Mouse (Mus musculus) lung, adult 2 months (tissue): ENCODE results near the gene Nars2. TPM values are rescaled to one million over a fixed set of nuclear protein-coding genes. Genes with fewer than 3 reads are reported as not detected.

ENCODE experiments used
- DNase-seq: peaks from one replicate; pipeline ENCODE4 v3.0.0; 2022
- H3K4me1 ChIP-seq: fragments of 200-500 bp; 2 replicates; pipeline ENCODE4 v1.6.1; 2011; ENCODE audit warnings: low read length; ENCODE audit not compliant: control insufficient read depth, insufficient read depth
- H3K4me3 ChIP-seq: fragments of 200-500 bp; replicated peaks from 2 replicates; pipeline ENCODE3; 2011; ENCODE audit warnings: low read depth, mild to moderate bottlenecking, control low read depth, low read length; ENCODE audit errors: extremely low read depth
- CTCF ChIP-seq: fragments of 200-500 bp; IDR thresholded peaks from 2 replicates; pipeline ENCODE4 v1.5.1; 2011; ENCODE audit warnings: mild to moderate bottlenecking, low read length, control low read depth; ENCODE audit not compliant: insufficient read depth
- POLR2A ChIP-seq: fragments of 200-500 bp; IDR thresholded peaks from 2 replicates; pipeline ENCODE4 v1.6.1; 2011; ENCODE audit warnings: low read depth, mild to moderate bottlenecking, control low read depth, low read length, borderline replicate concordance; ENCODE audit errors: extremely low read depth
- WGBS: fragments of 180-500 bp; shearing (Covaris S2); methylation state at CpG from one replicate; pipeline ENCODE4 v1.1.7; 2018; 5-methylcytosine and 5-hydroxymethylcytosine counted together
- polyA plus RNA-seq: library from polyadenylated mRNA; depleted of rRNA; stranded (reverse); fragments of >200 nt; gene quantifications from 2 replicates; pipeline ENCODE4 v1.2.3, GENCODE M21; 2012; rRNA removed

The Nars2 gene
- polyA plus RNA-seq = 1.5 and 2.2 TPM in 2 replicates

- under 1% methylated on average over 62 of the region's 62 CpGs for WGBS
- peaks cover 2% of the 10 kb centered on the region; the same call in 1 of the 2 replicates for H3K4me1 ChIP-seq
- peak; percentile 89 for DNase-seq
- TF ChIP-seq CTCF (no peak), POLR2A (peak; percentile 97; the same call in 1 of the 2 replicates)
- H3K4me3 ChIP-seq = peak within 1 kb of the TSS; percentile 74
Measured at GRCm38 (mm10) chr7:96951281-96952051, at the start of gene Nars2. TSS of gene Nars2 (plus strand) at chr7:96951505.

GRCm38 (mm10) chr7:96902183-96902582, 49.1 kb upstream of the Nars2 start:
- TF ChIP-seq POLR2A (no peak), CTCF (no peak)
- DNase-seq = no peak
- Histone ChIP-seq H3K4me1 (no peaks in the 10 kb centered on the region), H3K4me3 (no peak overlapping the region)
- 24% methylated on average over 5 of the region's 5 CpGs for WGBS

- H3K4me1 ChIP-seq = no peaks in the 10 kb centered on the region
- 87% methylated on average over 17 of the region's 17 CpGs for WGBS
- DNase-seq = no peak
- H3K4me3 ChIP-seq = no peak overlapping the region
- no peak for TF ChIP-seq POLR2A
Measured at GRCm38 (mm10) chr7:96903088-96903985, 48.0 kb upstream of the Nars2 start.

- Histone ChIP-seq H3K4me3 (no peak overlapping the region), H3K4me1 (no peaks in the 10 kb centered on the region)
- TF ChIP-seq POLR2A (no peak), CTCF (no peak)
- 60% methylated on average over 3 of the region's 3 CpGs for WGBS
- DNase-seq = no peak
Measured at GRCm38 (mm10) chr7:96904442-96904841, 46.9 kb upstream of the Nars2 start.

GRCm38 (mm10) chr7:96904936-96905335, 46.4 kb upstream of the Nars2 start:
- 69% methylated on average over 1 of the region's 1 CpGs for WGBS
- no peak overlapping the region for H3K4me3 ChIP-seq
- H3K4me1 ChIP-seq = no peaks in the 10 kb centered on the region
- DNase-seq = no peak
- TF ChIP-seq CTCF = no peak
- no peak for TF ChIP-seq POLR2A

- DNase-seq = no peak
- no peak overlapping the region for H3K4me3 ChIP-seq
- 94% methylated on average over 3 of the region's 3 CpGs for WGBS
- TF ChIP-seq CTCF (no peak), POLR2A (no peak)
- no peaks in the 10 kb centered on the region for H3K4me1 ChIP-seq
Measured at GRCm38 (mm10) chr7:96905422-96905821, 45.9 kb upstream of the Nars2 start.

GRCm38 (mm10) chr7:96906216-96906615, 45.1 kb upstream of the Nars2 start:
- WGBS = 94% methylated on average over 20 of the region's 20 CpGs
- H3K4me1 ChIP-seq = no peaks in the 10 kb centered on the region
- no peak for DNase-seq
- TF ChIP-seq CTCF (no peak), POLR2A (no peak)
- H3K4me3 ChIP-seq = no peak overlapping the region

GRCm38 (mm10) chr7:96907971-96908680, 43.2 kb upstream of the Nars2 start:
- DNase-seq = no peak
- WGBS = 73% methylated on average over 16 of the region's 16 CpGs
- no peaks in the 10 kb centered on the region for H3K4me1 ChIP-seq
- H3K4me3 ChIP-seq = no peak overlapping the region
- TF ChIP-seq CTCF = no peak
- no peak for TF ChIP-seq POLR2A

- TF ChIP-seq CTCF (no peak), POLR2A (no peak)
- Histone ChIP-seq H3K4me1 (no peaks in the 10 kb centered on the region), H3K4me3 (no peak overlapping the region)
- DNase-seq = no peak
- WGBS = 77% methylated on average over 5 of the region's 5 CpGs
Measured at GRCm38 (mm10) chr7:96909856-96910255, 41.4 kb upstream of the Nars2 start.
